Mouse (Mus musculus): Measurements from ENCODE around the gene Bola2.
"Not testable (repeated sequence)": the region's sequence is repeated elsewhere in the genome, so short reads cannot be mapped to it uniquely, and the experiment has no call there.

The Bola2 gene

GRCm38 (mm10) chr7:126708175-126708952 lies 13.2 kb downstream of the Bola2 start:
- no peak for DNase-seq (ENCODE audit: low read depth, low spot score)

GRCm38 (mm10) chr7:126710266-126710665 lies 15.1 kb downstream of the Bola2 start:
- no peak for DNase-seq (ENCODE audit: low read depth, low spot score)

DNA sequence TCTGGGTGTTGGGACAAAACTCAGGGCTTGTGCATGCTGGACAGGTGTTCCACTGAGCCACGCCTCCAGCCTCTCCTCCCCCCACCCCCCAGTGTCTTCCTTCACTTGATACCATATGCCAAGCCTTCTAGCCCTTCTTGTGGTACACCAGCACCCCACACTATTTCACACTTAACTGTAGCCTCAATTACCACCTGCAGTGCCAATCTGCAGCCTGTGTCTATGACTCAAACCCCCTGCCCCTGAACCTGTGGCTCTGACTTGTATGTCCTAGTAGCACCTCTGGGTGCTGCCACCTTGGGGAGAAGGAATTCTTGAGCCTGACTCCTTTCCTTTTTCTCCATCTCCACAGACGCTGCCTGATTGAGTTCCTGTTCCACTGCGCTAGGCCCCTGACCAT lies 16.7 kb downstream of the Bola2 start:
- DNase-seq (ENCODE audit: low read depth, low spot score) = no peak

DNA sequence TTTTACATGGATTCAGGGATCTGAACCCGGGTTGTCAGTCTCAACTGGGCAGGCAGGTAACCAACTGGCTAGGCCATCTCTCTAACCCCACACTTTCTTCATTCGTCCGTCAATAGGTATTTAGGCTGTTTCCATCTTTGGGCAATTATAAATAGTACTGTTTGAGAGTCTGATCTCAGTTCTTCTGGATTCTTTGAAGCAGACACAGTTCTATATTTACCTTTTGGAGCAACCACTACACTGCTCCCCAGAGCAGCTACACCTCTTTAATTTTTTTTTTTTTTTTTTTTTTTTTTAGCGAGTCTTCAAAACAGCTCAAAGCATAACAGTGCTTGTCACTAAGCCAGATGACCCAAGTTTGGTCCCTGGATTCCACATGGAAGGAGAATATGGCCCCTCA lies 20.5 kb downstream of the Bola2 start:
- DNase-seq (ENCODE audit: low read depth, low spot score) = no peak

DNA sequence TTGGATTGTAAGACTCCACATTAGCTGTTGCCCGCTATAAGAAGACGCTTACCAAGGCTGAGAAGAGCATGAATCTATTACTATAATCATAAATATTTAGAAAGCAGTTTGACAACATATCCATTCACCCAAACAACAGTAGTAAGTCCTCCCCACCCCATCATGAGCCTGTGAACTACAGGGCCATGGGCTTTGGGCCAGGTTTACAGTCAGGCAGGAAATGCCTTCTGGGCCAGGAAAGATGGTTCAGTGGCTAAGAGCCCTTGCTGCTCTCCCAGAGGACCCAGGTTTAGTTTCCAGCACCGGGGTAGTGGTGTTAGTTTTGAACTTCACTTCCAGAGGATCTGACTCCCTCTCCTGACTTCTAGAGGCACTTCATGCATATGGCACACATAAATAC lies 22.4 kb downstream of the Bola2 start:
- DNase-seq (ENCODE audit: low read depth, low spot score) = no peak

DNA sequence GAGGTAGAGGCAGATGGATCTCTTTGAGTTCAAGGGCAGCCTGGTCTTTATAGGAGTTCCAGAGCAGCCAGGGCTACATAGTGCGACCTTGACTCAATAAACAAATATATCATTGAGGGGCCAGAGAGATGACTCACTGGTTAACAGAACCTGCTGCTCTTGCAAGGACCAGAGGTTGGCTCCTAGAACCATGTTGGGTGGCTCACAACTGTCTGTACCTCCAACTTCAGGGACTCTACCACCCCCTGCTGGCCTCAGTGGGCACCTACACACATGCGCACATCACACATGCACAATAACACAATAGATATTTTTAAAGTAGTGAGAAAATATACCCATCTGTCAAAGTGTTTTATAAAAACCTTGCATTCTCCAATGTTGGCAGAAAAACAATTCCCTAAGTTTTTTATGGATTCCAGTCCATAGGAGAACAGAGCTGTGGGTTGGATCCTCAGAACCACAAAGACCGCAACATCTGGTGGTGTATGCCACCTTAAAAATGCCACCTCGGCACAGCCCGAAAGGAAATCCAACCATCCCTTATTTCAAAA lies 23.7 kb downstream of the Bola2 start:
- no peak for DNase-seq (ENCODE audit: low read depth, low spot score)

DNA sequence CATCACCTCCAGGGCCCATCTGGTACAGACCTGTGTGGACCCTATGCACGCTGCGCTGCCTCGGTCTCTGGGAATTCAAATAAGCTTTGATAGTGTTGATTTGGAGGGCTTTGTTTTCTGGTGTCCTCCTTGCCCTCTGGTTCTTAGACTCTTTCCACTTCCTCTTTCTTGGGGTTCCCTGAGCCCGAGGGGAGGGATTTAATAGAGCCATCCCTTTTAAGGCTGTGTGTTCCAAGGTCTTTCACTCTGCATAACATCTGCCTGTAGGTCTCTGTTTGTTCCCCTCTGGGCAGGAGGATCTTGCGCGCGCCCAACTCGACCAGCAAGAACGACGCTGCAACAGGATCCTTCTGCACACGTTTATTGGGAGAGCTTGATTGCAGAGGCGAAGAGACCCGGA lies 26.4 kb downstream of the Bola2 start:
- no peak for DNase-seq (ENCODE audit: low read depth, low spot score)

DNA sequence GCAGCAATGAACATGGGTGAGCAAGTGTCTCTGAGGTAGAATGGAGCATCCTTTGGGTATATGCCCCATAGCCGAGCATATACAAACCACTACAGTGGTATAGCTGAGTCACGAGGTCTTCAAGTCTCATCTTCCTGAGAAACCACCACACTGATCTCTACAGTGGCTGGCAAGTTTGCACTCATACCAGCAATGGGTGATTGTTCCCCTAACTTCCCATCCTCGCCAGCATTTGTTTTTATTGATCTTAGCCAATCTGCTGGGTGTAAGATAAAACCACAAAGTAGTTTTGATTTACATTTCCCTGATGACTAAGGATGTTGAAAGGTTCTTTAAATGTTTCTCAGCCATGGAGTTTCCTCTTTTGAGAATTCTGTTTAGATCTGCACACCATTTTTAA lies 29.9 kb downstream of the Bola2 start:
- DNase-seq (ENCODE audit: low read depth, low spot score) = no peak

- no peak for DNase-seq (ENCODE audit: low read depth, low spot score)
Observed at GRCm38 (mm10) chr7:126725667-126726066, 30.5 kb downstream of the Bola2 start.

GRCm38 (mm10) chr7:126730256-126730789 lies 35.1 kb downstream of the Bola2 start:
- not testable (repeated sequence) for DNase-seq (ENCODE audit: low read depth, low spot score)

DNA sequence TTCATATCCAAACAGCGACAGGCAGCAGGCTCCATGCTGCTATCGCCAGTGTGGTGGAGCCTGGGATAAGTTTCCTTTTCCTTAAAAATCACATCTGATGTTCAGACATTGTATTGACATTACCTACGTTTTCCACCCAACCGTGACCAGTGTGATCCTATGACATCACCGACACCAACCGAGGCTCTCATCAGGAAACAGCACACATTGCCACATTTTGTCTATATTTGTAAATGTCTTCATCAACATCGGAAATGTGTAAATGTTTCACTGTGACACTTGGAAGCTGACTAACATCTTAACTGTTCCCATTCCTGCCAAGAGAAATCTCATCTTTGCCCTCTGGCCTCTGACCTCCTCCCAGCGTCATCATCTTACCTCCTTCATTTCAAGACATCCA lies 40.9 kb downstream of the Bola2 start:
- DNase-seq (ENCODE audit: low read depth, low spot score) = no peak

- no peak for DNase-seq (ENCODE audit: low read depth, low spot score)
Observed at GRCm38 (mm10) chr7:126739551-126739950, 44.4 kb downstream of the Bola2 start.

- no peak for DNase-seq (ENCODE audit: low read depth, low spot score)
Observed at GRCm38 (mm10) chr7:126740132-126740735, 45.0 kb downstream of the Bola2 start.

DNA sequence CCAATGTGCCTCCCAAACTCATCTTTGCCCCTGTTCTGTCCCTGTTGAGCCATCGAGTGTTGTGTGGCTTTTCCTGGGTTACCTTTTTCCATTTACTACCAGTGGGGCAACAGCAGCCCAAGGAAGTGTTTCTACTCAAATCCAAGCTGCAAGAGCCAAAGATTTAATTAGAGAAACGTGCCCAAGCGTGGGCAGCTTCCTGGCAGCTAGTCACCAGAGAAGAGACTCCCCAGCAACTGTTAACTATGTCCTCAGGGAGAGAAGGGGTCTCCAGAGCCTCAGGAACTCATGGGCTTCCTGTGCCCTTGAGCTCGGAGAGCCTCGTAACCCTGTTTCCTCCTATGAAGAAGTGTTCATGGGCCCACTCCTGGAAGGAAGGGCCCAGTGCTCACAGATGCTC lies 45.8 kb downstream of the Bola2 start:
- no peak for DNase-seq (ENCODE audit: low read depth, low spot score)

DNA sequence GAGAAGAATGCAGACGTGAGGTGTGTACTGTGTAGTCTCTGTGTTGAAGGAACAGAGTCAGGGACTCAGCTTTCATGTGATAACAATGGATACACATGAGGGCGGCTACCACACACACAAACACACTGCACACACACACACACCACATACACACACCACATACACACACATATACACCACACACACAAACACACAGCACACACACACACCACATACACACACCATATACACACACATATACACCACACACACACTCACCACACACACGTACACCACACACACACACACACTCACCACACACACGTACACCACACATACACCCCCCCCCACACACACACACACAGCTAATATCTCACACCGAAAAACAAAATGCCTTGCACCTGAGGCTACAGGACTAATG lies 46.3 kb downstream of the Bola2 start:
- no peak for DNase-seq (ENCODE audit: low read depth, low spot score)

GRCm38 (mm10) chr7:126741964-126742482 lies 46.8 kb downstream of the Bola2 start:
- DNase-seq (ENCODE audit: low read depth, low spot score) = no peak

GRCm38 (mm10) chr7:126746066-126746465 lies 50.9 kb downstream of the Bola2 start:
- DNase-seq (ENCODE audit: low read depth, low spot score) = no peak

GRCm38 (mm10) chr7:126746798-126747197 lies 51.6 kb downstream of the Bola2 start:
- no peak for DNase-seq (ENCODE audit: low read depth, low spot score)

- no peak for DNase-seq (ENCODE audit: low read depth, low spot score)
Observed at GRCm38 (mm10) chr7:126748824-126749223, 53.6 kb downstream of the Bola2 start.

All from mesoderm, embryonic 11.5 days (tissue).